9 mouse cellular contexts compared by ENCODE assay signal in the genomic region with DNA sequence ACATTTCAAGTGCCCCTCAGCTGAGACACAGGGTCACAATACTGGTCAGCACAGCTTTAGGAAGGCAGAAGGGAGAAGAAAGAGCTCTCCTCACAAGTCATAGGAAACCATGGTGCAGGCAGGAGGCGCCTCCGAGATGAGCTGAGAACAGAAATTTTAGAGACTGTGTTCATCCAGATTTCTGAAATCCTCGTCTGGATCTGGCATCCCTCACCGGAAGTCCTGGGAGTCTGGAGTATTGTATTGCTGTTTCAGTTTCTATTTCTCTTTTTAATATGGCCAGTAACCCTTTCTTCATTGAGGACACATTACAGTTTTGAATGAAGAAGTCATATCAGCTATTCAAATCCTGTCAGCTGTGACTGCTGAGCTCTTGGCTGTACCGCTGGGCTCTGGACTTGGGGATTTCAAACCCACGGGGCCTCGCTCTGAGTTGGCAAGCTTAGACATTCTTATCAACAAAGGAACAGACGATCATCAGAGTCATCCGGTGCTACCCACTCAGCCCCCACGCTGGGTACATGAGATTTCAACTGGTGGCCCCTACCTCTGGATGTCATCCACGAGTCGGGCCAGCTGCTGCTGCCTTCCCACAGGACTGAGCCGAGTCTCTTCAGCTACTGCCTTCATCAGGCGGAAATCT. TPM values are rescaled to one million over a fixed set of nuclear protein-coding genes. Genes with fewer than 3 reads are reported as not detected.
DNase-seq lines count a peak whose midpoint lies in the region; ATAC-seq lines count a peak whose summit lies in the region.
"Had no signal": no experiment of that assay in that cellular context is flagged by ENCODE, and none has a peak within 500 bp of the region (broad histone marks: within the 10 kb centered on the region; RNA-seq: fewer than 3 reads in every experiment).

No protein-coding gene starts in this region.

- no peaks in the 10 kb centered on the region for H3K9me3 ChIP-seq in kidney, embryonic 15.5 days (replicated peaks)
- H3K9me3 ChIP-seq in intestine, embryonic 15.5 days: no peaks in the 10 kb centered on the region
- H3K9me3 ChIP-seq in midbrain, embryonic 13.5 days: no peaks in the 10 kb centered on the region

- intact Hi-C loops in gastrocnemius, postnatal 14 days (cut with DNase I; ENCODE audit: low total_unique reads): no loop called here

- H3K27me3 ChIP-seq in kidney, embryonic 15.5 days: no peaks in the 10 kb centered on the region
- H3K27me3 ChIP-seq in intestine, embryonic 15.5 days (replicated peaks): no peaks in the 10 kb centered on the region
- H3K27me3 ChIP-seq in midbrain, embryonic 13.5 days: peaks cover 11% of the 10 kb centered on the region; the same call in 1 of the 2 replicates

- DNase-seq in kidney, adult 11 months: peak; percentile 11
- DNase-seq in gastrocnemius, postnatal 14 days: peak; percentile 43
- DNase-seq in cerebellum, adult 11-12 months: no peak
- DNase-seq in liver: no peak
- DNase-seq in thymus, postnatal 36 days: no peak

- H3K4me2 ChIP-seq in kidney, embryonic 15.5 days: no peak overlapping the region
- no peak overlapping the region for H3K4me2 ChIP-seq in intestine, embryonic 15.5 days (replicated peaks)
- peak overlapping the region; percentile 9; the same call in 1 of the 2 replicates for H3K4me2 ChIP-seq in midbrain, embryonic 13.5 days (replicated peaks)

- H3K4me3 ChIP-seq in kidney, embryonic 15.5 days (replicated peaks): no peak overlapping the region
- no peak overlapping the region for H3K4me3 ChIP-seq in intestine, embryonic 15.5 days (replicated peaks)
- no peak overlapping the region for H3K4me3 ChIP-seq in midbrain, embryonic 13.5 days (replicated peaks)

- H3K36me3 ChIP-seq in kidney, embryonic 15.5 days: no peaks in the 10 kb centered on the region
- H3K36me3 ChIP-seq in intestine, embryonic 15.5 days: no peaks in the 10 kb centered on the region
- no peaks in the 10 kb centered on the region for H3K36me3 ChIP-seq in midbrain, embryonic 13.5 days

- no peak overlapping the region for H3K27ac ChIP-seq in kidney, embryonic 15.5 days
- no peak overlapping the region for H3K27ac ChIP-seq in intestine, embryonic 15.5 days
- no peak overlapping the region for H3K27ac ChIP-seq in midbrain, embryonic 13.5 days

- no peak for ATAC-seq in kidney, embryonic 15.5 days (replicated peaks; ENCODE audit: low FRiP score)
- ATAC-seq in intestine, embryonic 15.5 days: 0 out of 2 replicates have a peak, but pooled peaks have one; percentile 11
- peak; percentile 84 for ATAC-seq in midbrain, embryonic 13.5 days

- WGBS in kidney, embryonic 15.5 days: 47% methylated on average over 14 of the region's 14 CpGs
- 49% methylated on average over 14 of the region's 14 CpGs for WGBS in intestine, embryonic 15.5 days
- 46% methylated on average over 14 of the region's 14 CpGs for WGBS in midbrain, embryonic 13.5 days

- no peak overlapping the region for H3K9ac ChIP-seq in kidney, embryonic 15.5 days
- H3K9ac ChIP-seq in intestine, embryonic 15.5 days: no peak overlapping the region
- H3K9ac ChIP-seq in midbrain, embryonic 13.5 days (replicated peaks): no peak overlapping the region

- peaks cover 6% of the 10 kb centered on the region; the same call in 1 of the 2 replicates for H3K4me1 ChIP-seq in kidney, embryonic 15.5 days
- 0 out of 2 replicates have a peak, but pooled peaks cover 2% of the 10 kb centered on the region for H3K4me1 ChIP-seq in intestine, embryonic 15.5 days (replicated peaks)
- H3K4me1 ChIP-seq in midbrain, embryonic 13.5 days (replicated peaks): 0 out of 2 replicates have a peak, but pooled peaks cover 4% of the 10 kb centered on the region

RNA-seq across cellular contexts. Expression of a gene that starts 22.7 kb away (rescaled TPM):
- polyA plus RNA-seq in kidney, embryonic 15.5 days (2015; fragmentation: Nextera tagmentation; extraction: Ambion mirVana): 0.05 TPM in 1 of 2 replicates, not detected in the other
- under 1 TPM in 1 of 2 experiments, not detected in 1; 0.10 TPM for total RNA-seq in gastrocnemius, postnatal 14 days (2021)
- polyA plus RNA-seq in intestine, embryonic 15.5 days (2015; fragmentation: Nextera tagmentation; extraction: Ambion mirVana): 0.20 and 0.28 TPM in 2 replicates
- polyA plus RNA-seq in midbrain, embryonic 13.5 days (2015; fragmentation: Nextera tagmentation; extraction: Ambion mirVana): 0.19 and 0.43 TPM in 2 replicates

RNA-seq across cellular contexts. Expression of a gene that starts 34.4 kb away (rescaled TPM):
- 3.2 TPM in 2 replicates for polyA plus RNA-seq in kidney, embryonic 15.5 days (2015; fragmentation: Nextera tagmentation; extraction: Ambion mirVana)
- total RNA-seq in gastrocnemius, postnatal 14 days (2021): under 1 TPM; 0.53 to 0.66 TPM
- polyA plus RNA-seq in intestine, embryonic 15.5 days (2015; fragmentation: Nextera tagmentation; extraction: Ambion mirVana): 5.3 and 5.4 TPM in 2 replicates
- polyA plus RNA-seq in midbrain, embryonic 13.5 days (2015; fragmentation: Nextera tagmentation; extraction: Ambion mirVana): 1.0 and 1.4 TPM in 2 replicates

RNA-seq across cellular contexts. Expression of a gene that starts 53.0 kb away (rescaled TPM):
- polyA plus RNA-seq in kidney, embryonic 15.5 days (2015; fragmentation: Nextera tagmentation; extraction: Ambion mirVana): not detected in 2 replicates
- not detected for total RNA-seq in gastrocnemius, postnatal 14 days (2021)
- polyA plus RNA-seq in intestine, embryonic 15.5 days (2015; fragmentation: Nextera tagmentation; extraction: Ambion mirVana): not detected in 2 replicates
- polyA plus RNA-seq in midbrain, embryonic 13.5 days (2015; fragmentation: Nextera tagmentation; extraction: Ambion mirVana): 0.52 and 0.73 TPM in 2 replicates
- total RNA-seq: left cerebral cortex, postnatal 10 days had no signal

Comparison
In these comparisons a context has a peak if more than half of its experiments do, and no peak if none do; other contexts are left out.
1. DNase-seq: peak in kidney, adult 11 months (single experiment) and gastrocnemius, postnatal 14 days (single experiment); none in cerebellum, adult 11-12 months (single experiment), liver (single experiment) and thymus, postnatal 36 days (0 of 2).